Mouse (Mus musculus) liver, embryonic 11.5 days (tissue): ENCODE results near the gene Prkaa1. TPM values are rescaled to one million over a fixed set of nuclear protein-coding genes. Genes with fewer than 3 reads are reported as not detected.

Experiments used
- ATAC-seq: fragments of 200-750 bp; cut with Nextera tagmentation; replicated peaks from 2 replicates; pipeline ENCODE4 v1.8.0; 2017; ENCODE audit warnings: moderate number of reproducible peaks, mild to moderate bottlenecking, moderate TSS enrichment, moderate library complexity; ENCODE audit not compliant: low FRiP score
- DNase-seq: peaks from one replicate; pipeline ENCODE4 v3.0.0-alpha.2; 2017; ENCODE audit warnings: low spot score
- H3K27ac ChIP-seq: fragments of 300-500 bp; sonication (generic); 2 replicates; pipeline ENCODE4 v1.5.1; 2014; ENCODE audit warnings: mild to moderate bottlenecking, low read depth, low read length, control low read depth
- H3K27me3 ChIP-seq: fragments of 300-500 bp; sonication (generic); replicated peaks from 2 replicates; pipeline ENCODE4 v1.6.1; 2014; ENCODE audit warnings: low read length, mixed read lengths; ENCODE audit not compliant: control insufficient read depth, insufficient read depth
- H3K36me3 ChIP-seq: fragments of 300-500 bp; sonication (generic); 2 replicates; pipeline ENCODE4 v1.6.1; 2014; ENCODE audit warnings: mild to moderate bottlenecking, low read length, moderate library complexity, mixed read lengths; ENCODE audit not compliant: control insufficient read depth, insufficient read depth
- H3K4me1 ChIP-seq: fragments of 300-500 bp; sonication (generic); replicated peaks from 2 replicates; pipeline ENCODE4 v1.6.1; 2014; ENCODE audit warnings: low read length, mixed read lengths; ENCODE audit not compliant: control insufficient read depth, insufficient read depth
- H3K4me2 ChIP-seq: fragments of 300-500 bp; sonication (generic); 2 replicates; pipeline ENCODE4 v1.6.1; 2014; ENCODE audit warnings: mild to moderate bottlenecking, control low read depth, moderate library complexity
- H3K4me3 ChIP-seq: fragments of 300-500 bp; sonication (generic); 2 replicates; pipeline ENCODE4 v1.5.1; 2014; ENCODE audit warnings: low read depth, low read length, control low read depth
- H3K9ac ChIP-seq: fragments of 300-500 bp; sonication (generic); 2 replicates; pipeline ENCODE4 v1.6.1; 2014; ENCODE audit warnings: low read depth, low read length, control low read depth
- H3K9me3 ChIP-seq: fragments of 300-500 bp; sonication (generic); 2 replicates; pipeline ENCODE4 v1.6.1; 2016; ENCODE audit warnings: low read length, inconsistent platforms, mixed read lengths; ENCODE audit not compliant: control insufficient read depth
- WGBS: fragments of 180-500 bp; shearing (Covaris S2); extraction: QIAGEN DNeasy Blood & Tissue Kit; methylation state at CpG from one replicate; pipeline ENCODE4 v1.1.7; 2014; 5-methylcytosine and 5-hydroxymethylcytosine counted together
- polyA plus RNA-seq: library from polyadenylated mRNA; unstranded; fragments of >200 nt; fragmentation: Nextera tagmentation; extraction: Ambion mirVana; gene quantifications from 2 replicates; pipeline ENCODE4 v1.2.1, GENCODE M21; 2014

The Prkaa1 gene
- polyA plus RNA-seq, 1 experiment from 2014 or later, result 36.2 TPM

GRCm38 (mm10) chr15:5138021-5138856 lies 5.4 kb upstream of the Prkaa1 start:
- no peak overlapping the region for H3K9ac ChIP-seq
- H3K27me3 ChIP-seq, result no peaks in the 10 kb centered on the region
- H3K9me3 ChIP-seq, result no peaks in the 10 kb centered on the region
- no peak overlapping the region for H3K4me3 ChIP-seq
- 51% methylated on average over 9 of the region's 9 CpGs for WGBS
- H3K27ac ChIP-seq, result peak overlapping the region; percentile 2; the same call in 1 of the 2 replicates
- DNase-seq (no peak), ATAC-seq (0 out of 2 replicates have a peak, but pooled peaks have one; percentile 19)
- no peaks in the 10 kb centered on the region for H3K36me3 ChIP-seq
- H3K4me1 ChIP-seq, result peaks cover 24% of the 10 kb centered on the region
- H3K4me2 ChIP-seq, result no peak overlapping the region

DNA sequence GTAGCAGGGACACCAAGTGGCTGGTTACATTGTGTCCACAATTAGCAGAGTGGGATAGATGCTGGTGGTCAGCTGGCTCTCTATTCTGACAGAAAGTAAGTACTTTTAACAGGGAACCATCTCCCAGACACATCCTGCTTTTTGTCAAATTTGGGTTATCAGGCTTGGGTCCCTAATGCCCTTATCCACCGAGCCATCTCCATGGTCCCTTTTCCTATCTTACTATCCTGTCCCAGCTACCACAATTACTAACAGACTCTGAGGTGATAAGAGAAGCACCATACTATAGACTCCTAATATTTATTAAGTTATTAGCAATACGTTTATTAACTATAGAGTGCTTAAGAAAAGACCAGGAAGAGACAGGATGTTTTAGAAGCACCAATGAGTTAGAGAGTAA lies 4.3 kb upstream of the Prkaa1 start:
- Histone ChIP-seq H3K4me2 (peak overlapping the region; percentile 44), H3K36me3 (no peaks in the 10 kb centered on the region), H3K4me1 (peaks cover 24% of the 10 kb centered on the region), H3K27me3 (no peaks in the 10 kb centered on the region), H3K9me3 (no peaks in the 10 kb centered on the region), H3K4me3 (no peak overlapping the region), H3K9ac (peak overlapping the region; percentile 32; the same call in 1 of the 2 replicates), H3K27ac (peak overlapping the region; percentile 93)
- DNase-seq, result no peak
- peak; percentile 10; the same call in 1 of the 2 replicates for ATAC-seq
- WGBS, result 50% methylated on average over 2 of the region's 2 CpGs

DNA sequence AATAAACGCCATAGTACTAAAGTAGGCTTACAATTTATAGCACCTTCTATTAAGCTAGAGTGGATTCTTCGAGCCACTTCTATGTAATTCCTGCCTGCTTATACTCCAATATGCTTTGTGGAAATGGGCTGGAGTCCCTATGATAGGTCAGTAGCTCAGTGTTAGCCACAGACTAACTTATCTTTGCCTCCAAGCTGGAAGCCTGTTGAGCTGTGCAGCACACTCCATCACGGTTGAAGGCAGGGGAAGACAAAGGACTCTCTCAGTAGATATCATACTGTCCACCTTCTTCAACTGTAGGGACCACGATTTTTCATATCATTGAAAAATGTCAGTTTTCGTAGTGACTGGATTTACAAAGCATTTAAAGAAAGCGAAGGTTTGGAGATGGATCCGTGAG lies 3.8 kb upstream of the Prkaa1 start:
- peak overlapping the region; percentile 44 for H3K4me2 ChIP-seq
- H3K4me1 ChIP-seq, result peaks cover 26% of the 10 kb centered on the region
- no peaks in the 10 kb centered on the region for H3K36me3 ChIP-seq
- peak overlapping the region; percentile 93 for H3K27ac ChIP-seq
- no peak for DNase-seq
- no peak overlapping the region for H3K4me3 ChIP-seq
- H3K9ac ChIP-seq, result no peak overlapping the region; the same call in 1 of the 2 replicates
- no peaks in the 10 kb centered on the region for H3K9me3 ChIP-seq
- no peaks in the 10 kb centered on the region for H3K27me3 ChIP-seq
- ATAC-seq, result peak; percentile 89
- WGBS, result 37% methylated on average over 7 of the region's 7 CpGs

GRCm38 (mm10) chr15:5140357-5140756 lies 3.3 kb upstream of the Prkaa1 start:
- H3K9ac ChIP-seq, result no peak overlapping the region
- H3K27me3 ChIP-seq, result no peaks in the 10 kb centered on the region
- no peak overlapping the region for H3K4me3 ChIP-seq
- H3K9me3 ChIP-seq, result no peaks in the 10 kb centered on the region
- peak overlapping the region; percentile 93 for H3K27ac ChIP-seq
- H3K4me1 ChIP-seq, result peaks cover 30% of the 10 kb centered on the region
- no peaks in the 10 kb centered on the region for H3K36me3 ChIP-seq
- no peak for DNase-seq
- ATAC-seq, result peak; percentile 78
- H3K4me2 ChIP-seq, result peak overlapping the region; percentile 44

- no peak overlapping the region for H3K4me3 ChIP-seq
- H3K9ac ChIP-seq, result no peak overlapping the region
- peaks cover 34% of the 10 kb centered on the region for H3K4me1 ChIP-seq
- peak overlapping the region; percentile 67 for H3K27ac ChIP-seq
- no peak for ATAC-seq
- no peaks in the 10 kb centered on the region for H3K27me3 ChIP-seq
- H3K9me3 ChIP-seq, result no peaks in the 10 kb centered on the region
- 35% methylated on average over 5 of the region's 5 CpGs for WGBS
- H3K36me3 ChIP-seq, result no peaks in the 10 kb centered on the region
- H3K4me2 ChIP-seq, result peak overlapping the region; percentile 32
- no peak for DNase-seq
Observed at GRCm38 (mm10) chr15:5142047-5142446, 1.6 kb upstream of the Prkaa1 start.

GRCm38 (mm10) chr15:5142714-5143113 lies 947 bp upstream of the Prkaa1 start:
- Histone ChIP-seq H3K9me3 (no peaks in the 10 kb centered on the region), H3K4me1 (peaks cover 36% of the 10 kb centered on the region), H3K4me2 (peak overlapping the region; percentile 80), H3K36me3 (no peaks in the 10 kb centered on the region), H3K9ac (no peak overlapping the region), H3K27ac (0 out of 2 replicates have a peak overlapping the region, but pooled peaks have one; percentile 67), H3K27me3 (no peaks in the 10 kb centered on the region), H3K4me3 (no peak overlapping the region; the same call in 1 of the 2 replicates)
- no peak for ATAC-seq
- WGBS, result 68% methylated on average over 5 of the region's 5 CpGs
- DNase-seq, result no peak

DNA sequence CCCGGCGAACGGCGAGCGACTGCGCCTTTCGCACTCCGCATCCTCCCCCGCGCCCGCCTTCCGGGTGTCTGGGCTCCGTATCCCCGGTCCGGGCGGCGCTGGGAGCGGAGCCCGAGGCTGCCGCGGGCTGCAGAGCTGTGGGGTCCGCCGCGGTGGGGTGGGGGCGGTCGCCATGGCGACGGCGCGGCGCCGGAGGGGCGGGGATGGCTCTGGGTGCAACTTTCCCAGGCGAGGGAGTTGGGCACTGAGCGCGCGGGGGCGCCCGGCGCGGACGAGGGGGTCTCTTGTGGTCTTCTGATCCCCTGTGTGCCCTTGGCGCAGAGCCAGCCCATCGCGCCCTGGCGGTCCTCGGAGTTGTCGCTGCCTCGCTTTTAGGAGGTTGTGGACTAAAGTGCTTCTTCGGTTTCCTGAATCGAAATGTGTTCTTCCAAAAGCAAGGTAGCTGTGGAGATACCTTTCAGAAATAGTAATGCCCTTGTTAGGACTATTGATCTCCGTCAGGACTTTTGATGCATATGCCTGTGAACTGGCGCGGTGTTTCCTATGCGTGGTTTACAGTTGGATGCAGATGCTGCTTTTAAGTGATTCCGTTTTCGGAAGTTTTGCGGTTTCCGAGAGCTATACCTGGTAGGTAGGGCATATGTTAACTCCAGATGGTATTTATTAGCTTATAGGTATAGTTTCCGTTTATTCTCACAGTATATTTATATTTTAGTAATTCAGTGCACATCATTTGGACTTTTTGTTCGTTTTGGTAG lies 539 bp downstream of the Prkaa1 start:
- peak overlapping the region; percentile 94 for H3K27ac ChIP-seq
- peak overlapping the region; percentile 94 for H3K9ac ChIP-seq
- ATAC-seq, result peak; percentile 40
- H3K27me3 ChIP-seq, result no peaks in the 10 kb centered on the region
- peak; percentile 83 for DNase-seq
- peak overlapping the region; percentile 80 for H3K4me2 ChIP-seq
- no peaks in the 10 kb centered on the region for H3K9me3 ChIP-seq
- WGBS, result 1% methylated on average over 51 of the region's 61 CpGs
- H3K36me3 ChIP-seq, result no peaks in the 10 kb centered on the region
- H3K4me1 ChIP-seq, result peaks cover 37% of the 10 kb centered on the region
- H3K4me3 ChIP-seq, result peak overlapping the region; percentile 98

- Histone ChIP-seq H3K4me3 (peak overlapping the region; percentile 98), H3K4me1 (peaks cover 37% of the 10 kb centered on the region), H3K27ac (peak overlapping the region; percentile 46; the same call in 1 of the 2 replicates), H3K4me2 (peak overlapping the region; percentile 80), H3K9ac (peak overlapping the region; percentile 94), H3K36me3 (no peaks in the 10 kb centered on the region), H3K27me3 (no peaks in the 10 kb centered on the region), H3K9me3 (no peaks in the 10 kb centered on the region)
- DNase-seq (no peak), ATAC-seq (no peak)
- WGBS, result 41% methylated on average over 9 of the region's 9 CpGs
Observed at GRCm38 (mm10) chr15:5145196-5145945, 1.7 kb downstream of the Prkaa1 start.
